Mouse (Mus musculus) cerebellum, adult 2 months (tissue): ENCODE measurements around the gene Igf2bp3. TPM values are rescaled to one million over a fixed set of nuclear protein-coding genes. Genes with fewer than 3 reads are reported as not detected.

ENCODE experiments used
- DNase-seq, 2 experiments: peaks; one replicate each; pipeline ENCODE4 v3.0.0; 2021
- H3K27ac ChIP-seq: fragments of 200-500 bp; 2 replicates; pipeline ENCODE4 v1.5.1; 2012; ENCODE audit warnings: low read length, control low read depth, inconsistent platforms; ENCODE audit not compliant: insufficient read depth
- H3K27me3 ChIP-seq: fragments of 200-500 bp; 2 replicates; pipeline ENCODE4 v1.6.1; 2012; ENCODE audit warnings: inconsistent platforms, mild to moderate bottlenecking, low read length, moderate library complexity; ENCODE audit not compliant: control insufficient read depth, insufficient read depth
- H3K4me1 ChIP-seq: fragments of 200-500 bp; 2 replicates; pipeline ENCODE4 v1.6.1; 2011; ENCODE audit warnings: low read length; ENCODE audit not compliant: control insufficient read depth, insufficient read depth
- H3K4me3 ChIP-seq: fragments of 200-500 bp; replicated peaks from 2 replicates; pipeline ENCODE3; 2011; ENCODE audit warnings: mild to moderate bottlenecking, low read depth, low read length, control low read depth; ENCODE audit not compliant: insufficient read depth
- CTCF ChIP-seq: fragments of 200-500 bp; IDR thresholded peaks from 2 replicates; pipeline ENCODE4 v1.5.1; 2011; ENCODE audit warnings: low read depth, mild to moderate bottlenecking, control low read depth, low read length, moderate library complexity, borderline replicate concordance; ENCODE audit not compliant: insufficient read depth
- POLR2A ChIP-seq: fragments of 200-500 bp; IDR thresholded peaks from 2 replicates; pipeline ENCODE4 v1.6.1; 2011; ENCODE audit warnings: low read length, control low read depth, borderline replicate concordance; ENCODE audit not compliant: insufficient read depth
- WGBS: fragments of 180-500 bp; shearing (Covaris S2); methylation state at CpG from one replicate; pipeline ENCODE4 v1.1.7; 2018; 5-methylcytosine and 5-hydroxymethylcytosine counted together
- polyA plus RNA-seq: library from polyadenylated mRNA; depleted of rRNA; stranded (reverse); fragments of >200 nt; gene quantifications from 2 replicates; pipeline ENCODE4 v1.2.3, GENCODE M21; 2012

Igf2bp3 gene
- polyA plus RNA-seq, 1 experiment, result 0.10 TPM

DNA sequence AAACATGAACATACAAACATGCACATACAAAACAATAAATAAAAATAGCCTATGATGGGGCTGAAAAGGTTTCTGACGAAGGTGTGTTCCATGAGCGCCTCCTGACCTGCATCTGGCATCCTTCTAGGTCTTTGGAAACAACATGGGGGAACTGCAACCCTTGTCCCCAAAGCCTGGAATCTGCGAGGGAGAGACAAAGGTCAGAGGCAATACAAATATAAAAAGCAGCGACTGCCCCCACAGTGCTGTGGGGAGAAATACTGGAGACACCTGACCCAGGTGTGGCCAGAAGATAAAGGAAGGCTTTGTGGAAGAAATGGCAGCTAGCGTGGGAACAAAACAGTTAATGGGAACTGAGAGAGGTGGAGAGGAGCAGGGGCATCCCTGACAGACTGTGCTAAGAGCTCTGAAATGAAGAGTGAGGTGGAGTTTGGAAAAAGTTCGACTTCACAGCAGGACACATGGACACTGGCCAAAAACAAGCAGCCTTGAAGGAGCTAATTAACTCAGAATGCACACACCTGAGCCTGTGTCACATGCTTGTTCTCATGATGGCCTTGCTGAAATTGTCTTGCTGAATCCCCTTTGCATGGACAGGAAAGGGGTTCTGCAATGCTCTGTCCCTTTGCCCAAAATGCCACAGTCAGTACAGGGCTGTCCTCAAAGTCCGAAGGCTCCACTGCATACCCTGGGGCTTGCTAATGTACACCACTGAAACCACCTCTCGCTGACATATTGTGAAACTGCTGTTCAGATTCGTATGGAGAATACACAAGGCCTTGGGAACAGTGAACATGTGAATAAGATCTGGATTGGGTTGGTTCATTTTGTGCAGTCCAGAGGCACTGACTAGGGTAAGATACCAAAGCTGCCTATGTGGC is 64.2 kb downstream of the Igf2bp3 start:
- WGBS, result 57% methylated on average over 9 of the region's 9 CpGs
- no peak for DNase-seq
- Histone ChIP-seq H3K27me3 (no peaks in the 10 kb centered on the region), H3K27ac (no peak overlapping the region), H3K4me1 (no peaks in the 10 kb centered on the region), H3K4me3 (no peak overlapping the region)
- no peak for TF ChIP-seq POLR2A
- no peak for TF ChIP-seq CTCF

DNA sequence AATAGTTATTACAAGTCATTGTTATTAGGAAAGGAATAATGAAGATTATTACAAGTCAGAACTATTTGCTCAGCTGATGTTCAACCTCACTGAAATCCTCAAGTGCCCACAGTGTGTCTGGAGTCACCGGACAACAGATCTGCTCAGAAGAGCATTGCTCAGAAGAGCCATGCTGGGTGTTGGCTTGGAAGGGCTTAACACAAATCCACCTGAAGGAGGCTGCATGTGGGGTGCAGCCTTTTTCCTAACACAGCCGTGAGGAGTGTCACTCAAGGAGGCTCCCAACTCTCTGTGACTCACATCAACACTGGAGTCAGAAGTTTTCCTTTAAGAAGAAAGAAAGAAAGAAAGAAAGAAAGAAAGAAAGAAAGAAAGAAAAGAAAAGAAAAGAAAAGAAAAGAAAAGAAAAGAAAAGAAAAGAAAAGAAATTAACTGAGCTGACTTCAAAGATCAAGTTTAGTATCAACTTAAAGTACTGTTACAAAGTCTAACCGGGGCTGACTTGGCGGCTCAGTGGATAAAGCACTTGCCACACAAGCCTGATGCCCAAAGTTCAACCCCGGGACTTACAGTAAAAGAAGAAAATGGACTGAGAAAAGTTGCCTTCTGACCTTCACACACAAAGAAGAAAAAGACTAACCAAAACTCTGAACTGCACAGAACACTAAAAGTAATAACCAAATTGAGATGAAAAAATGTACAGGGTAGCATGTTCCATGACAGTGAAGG is 65.4 kb downstream of the Igf2bp3 start:
- TF ChIP-seq CTCF (no peak), POLR2A (no peak)
- DNase-seq, result no peak
- Histone ChIP-seq H3K4me3 (no peak overlapping the region), H3K4me1 (no peaks in the 10 kb centered on the region), H3K27me3 (no peaks in the 10 kb centered on the region), H3K27ac (no peak overlapping the region)
- 81% methylated on average over 5 of the region's 5 CpGs for WGBS

DNA sequence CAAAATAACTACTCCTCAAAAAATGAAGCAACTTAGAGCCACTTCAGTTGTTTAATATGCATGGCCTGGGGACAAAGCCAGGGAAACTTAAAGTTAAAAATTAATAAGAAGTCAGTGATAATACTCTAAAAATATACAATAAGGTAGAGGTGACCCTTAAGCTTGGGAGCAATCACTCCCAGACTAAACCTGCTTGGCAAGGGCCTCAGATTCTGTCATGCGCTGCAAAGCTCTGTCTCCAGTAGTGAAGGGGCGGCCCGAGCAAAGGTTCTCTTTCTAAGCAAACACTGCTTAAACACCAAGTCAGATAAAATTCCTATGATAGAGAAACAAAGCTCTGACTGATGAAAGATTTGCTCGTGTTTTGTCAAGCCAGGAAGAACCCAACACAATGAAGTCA is 66.0 kb downstream of the Igf2bp3 start:
- H3K27ac ChIP-seq, result no peak overlapping the region
- no peaks in the 10 kb centered on the region for H3K4me1 ChIP-seq
- WGBS, result 79% methylated on average over 4 of the region's 4 CpGs
- no peak for TF ChIP-seq POLR2A
- no peak for TF ChIP-seq CTCF
- H3K27me3 ChIP-seq, result no peaks in the 10 kb centered on the region
- DNase-seq, result no peak
- no peak overlapping the region for H3K4me3 ChIP-seq

DNA sequence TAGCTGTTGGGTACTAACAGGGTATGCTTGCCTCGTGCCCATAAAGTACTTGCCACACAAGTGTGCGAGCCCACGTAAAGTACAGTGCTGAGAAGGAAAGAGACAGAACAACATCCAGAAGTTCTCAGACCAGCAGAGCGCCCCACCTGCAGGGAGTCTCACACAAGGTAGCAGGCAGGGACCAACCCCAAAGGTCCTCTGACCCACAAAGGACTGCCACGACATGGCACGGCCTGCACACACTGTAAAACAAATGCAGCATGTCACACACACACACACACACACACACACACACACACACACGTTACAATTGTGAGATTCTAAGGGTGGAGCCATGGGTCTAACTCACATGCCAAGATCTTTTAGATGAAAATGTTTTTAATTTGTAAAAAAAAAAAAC is 66.4 kb downstream of the Igf2bp3 start:
- Histone ChIP-seq H3K27me3 (no peaks in the 10 kb centered on the region), H3K4me1 (no peaks in the 10 kb centered on the region), H3K4me3 (no peak overlapping the region), H3K27ac (no peak overlapping the region)
- DNase-seq, result no peak
- no peak for TF ChIP-seq POLR2A
- no peak for TF ChIP-seq CTCF
- WGBS, result 84% methylated on average over 7 of the region's 7 CpGs

DNA sequence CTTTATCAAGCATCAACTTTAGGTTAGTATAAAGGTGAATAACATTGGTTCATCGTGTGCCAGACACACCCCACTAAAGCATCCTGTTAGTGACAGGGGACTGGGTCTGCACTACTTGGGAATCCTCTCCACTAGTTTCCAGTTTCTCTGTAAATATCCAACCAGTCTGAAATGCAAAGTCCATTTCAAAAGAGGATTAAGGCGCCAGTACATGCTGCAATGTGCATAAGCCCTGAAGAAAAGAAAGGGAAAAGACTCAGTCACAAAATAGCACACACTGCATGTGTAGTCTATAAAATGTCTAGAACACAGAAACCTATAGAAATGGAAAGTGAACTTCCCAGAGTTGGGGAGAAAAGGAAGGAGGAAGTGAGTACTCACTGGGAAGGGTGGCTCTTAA is 68.3 kb downstream of the Igf2bp3 start:
- no peak overlapping the region for H3K4me3 ChIP-seq
- H3K27me3 ChIP-seq, result no peaks in the 10 kb centered on the region
- H3K4me1 ChIP-seq, result no peaks in the 10 kb centered on the region
- 83% methylated on average over 2 of the region's 2 CpGs for WGBS
- TF ChIP-seq CTCF (no peak), POLR2A (no peak)
- H3K27ac ChIP-seq, result no peak overlapping the region
- DNase-seq, result no peak

DNA sequence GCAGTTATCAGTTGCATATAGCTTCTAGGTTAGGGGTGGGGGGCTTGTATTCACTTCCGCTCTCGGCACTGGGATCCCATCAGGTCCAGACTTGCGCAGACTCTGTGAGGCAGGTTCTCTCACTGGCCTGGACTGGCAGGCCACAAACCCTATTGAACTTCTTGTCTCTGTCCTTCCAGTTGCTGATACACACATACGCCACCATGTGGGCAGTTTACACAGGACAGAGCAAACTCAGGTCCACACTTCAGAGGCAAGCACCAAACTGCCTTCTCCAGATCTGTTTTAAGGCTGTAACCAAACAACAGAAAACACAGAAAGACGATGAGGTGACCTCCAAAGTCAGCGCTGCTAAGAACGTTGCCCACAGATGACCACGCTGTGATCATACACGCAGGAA is 72.3 kb downstream of the Igf2bp3 start:
- TF ChIP-seq POLR2A, result no peak
- peak; percentile 45 for TF ChIP-seq CTCF
- peak; percentile 13 to 22 for DNase-seq
- Histone ChIP-seq H3K27ac (no peak overlapping the region), H3K4me3 (no peak overlapping the region), H3K4me1 (no peaks in the 10 kb centered on the region), H3K27me3 (no peaks in the 10 kb centered on the region)
- WGBS, result 89% methylated on average over 9 of the region's 9 CpGs

DNA sequence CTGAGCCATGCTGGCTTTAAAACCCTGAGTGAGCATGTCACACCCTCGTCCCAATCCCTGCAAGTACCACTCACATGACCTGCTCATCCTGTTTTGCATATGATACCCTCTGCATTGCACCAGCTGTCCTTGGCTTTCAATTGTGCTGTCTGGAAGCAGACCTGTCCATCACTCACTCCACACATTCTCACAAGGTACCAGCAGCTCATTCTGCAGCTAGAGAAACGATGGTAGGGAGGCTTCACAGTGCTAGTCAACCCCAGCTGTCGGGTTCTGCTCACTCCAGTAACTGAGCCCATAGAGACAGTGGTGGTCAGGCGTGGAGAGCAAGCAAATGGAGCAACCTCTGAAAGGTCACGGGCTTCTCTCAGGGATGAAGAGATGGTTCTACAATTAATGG is 73.6 kb downstream of the Igf2bp3 start:
- no peak for TF ChIP-seq CTCF
- no peak for TF ChIP-seq POLR2A
- no peak for DNase-seq
- Histone ChIP-seq H3K4me3 (no peak overlapping the region), H3K27ac (no peak overlapping the region), H3K27me3 (no peaks in the 10 kb centered on the region), H3K4me1 (no peaks in the 10 kb centered on the region)
- 74% methylated on average over 5 of the region's 5 CpGs for WGBS
